Mouse (Mus musculus): ENCODE data around the gene Sytl3. TPM values are rescaled to one million over a fixed set of nuclear protein-coding genes. Genes with fewer than 3 reads are reported as not detected.
"Not testable (repeated sequence)": the region's sequence is repeated elsewhere in the genome, so short reads cannot be mapped to it uniquely, and the experiment has no call there.

The Sytl3 gene
- under 1 TPM; 0.11 to 0.17 TPM for total RNA-seq (2021)

DNA sequence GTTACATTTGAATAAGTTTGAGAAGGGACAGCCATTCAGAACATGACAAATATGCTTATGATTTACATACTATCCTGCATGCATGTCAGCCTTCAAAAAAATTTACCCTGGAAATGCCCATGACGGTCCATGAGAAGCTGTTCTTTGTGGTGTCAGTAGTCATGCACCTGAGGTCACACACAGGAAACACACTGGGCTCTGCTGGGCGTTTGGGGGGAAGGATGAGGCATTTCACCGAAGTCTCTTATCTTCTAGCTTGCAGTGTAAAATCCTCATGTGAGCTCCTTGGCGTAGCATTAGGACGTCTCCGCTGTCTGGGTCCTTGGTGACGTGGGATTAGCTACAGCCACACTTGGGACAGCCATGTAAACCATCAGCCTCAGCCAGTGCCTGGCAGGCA, at the start of gene Sytl3:
TSS of gene Sytl3 (plus strand) at position 293 of the 400 bp plus-strand sequence.
- not testable (repeated sequence) for DNase-seq

DNA sequence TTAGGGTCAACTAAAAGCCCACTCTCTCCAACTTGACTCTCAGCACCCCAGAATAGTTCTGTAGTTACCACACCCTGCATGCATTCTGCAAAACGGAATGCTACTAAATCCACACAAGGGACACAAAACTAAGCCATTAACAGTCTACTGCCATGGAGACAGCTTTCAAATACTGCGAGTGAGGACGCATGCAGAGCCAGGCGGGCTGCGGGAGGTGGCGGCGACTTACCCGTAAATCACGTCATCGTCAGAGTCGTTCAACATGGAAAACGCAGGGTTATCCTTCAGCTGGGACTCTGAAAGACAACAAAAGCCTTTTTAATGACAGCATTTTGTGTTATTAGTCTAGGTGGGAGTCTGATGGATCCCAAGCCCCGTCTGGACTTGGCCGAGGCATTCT, 45.4 kb upstream of the Sytl3 start:
- DNase-seq, result not testable (repeated sequence)

DNA sequence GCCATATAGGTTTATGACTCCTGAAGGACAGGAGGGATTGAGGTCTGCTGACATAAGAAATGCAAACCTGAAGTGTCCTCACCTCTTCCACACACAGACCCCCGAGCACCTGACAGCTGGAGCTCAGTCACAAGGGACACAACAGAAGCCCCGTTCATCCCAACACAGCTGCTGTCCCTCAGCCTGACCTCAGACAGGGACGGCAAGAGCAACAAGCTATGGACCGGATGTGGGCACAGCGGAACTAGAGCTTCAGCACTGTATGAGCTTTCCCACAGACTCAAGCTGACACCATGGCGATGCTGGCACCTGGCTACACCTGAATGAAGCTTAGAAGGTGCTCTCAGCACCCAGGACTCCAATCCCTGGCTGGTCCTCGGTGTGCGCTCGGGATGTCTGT, 44.6 kb upstream of the Sytl3 start:
- DNase-seq, result not testable (repeated sequence)

DNA sequence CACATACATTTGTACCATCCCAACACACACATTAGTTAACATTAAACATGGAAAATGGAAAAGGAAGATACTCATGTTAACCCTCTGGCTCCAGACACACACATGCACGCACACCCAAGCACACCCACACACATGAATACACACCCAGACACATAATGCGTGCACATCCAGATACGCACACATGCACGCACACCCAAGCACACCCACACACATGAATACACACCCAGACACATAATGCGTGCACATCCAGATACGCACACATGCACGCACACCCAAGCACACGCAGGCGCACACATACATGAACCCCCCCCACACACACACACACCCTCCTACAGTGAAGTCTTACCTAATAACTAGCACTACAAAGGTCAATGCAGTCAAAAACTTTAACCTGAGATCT, 42.2 kb upstream of the Sytl3 start:
- not testable (repeated sequence) for DNase-seq

DNA sequence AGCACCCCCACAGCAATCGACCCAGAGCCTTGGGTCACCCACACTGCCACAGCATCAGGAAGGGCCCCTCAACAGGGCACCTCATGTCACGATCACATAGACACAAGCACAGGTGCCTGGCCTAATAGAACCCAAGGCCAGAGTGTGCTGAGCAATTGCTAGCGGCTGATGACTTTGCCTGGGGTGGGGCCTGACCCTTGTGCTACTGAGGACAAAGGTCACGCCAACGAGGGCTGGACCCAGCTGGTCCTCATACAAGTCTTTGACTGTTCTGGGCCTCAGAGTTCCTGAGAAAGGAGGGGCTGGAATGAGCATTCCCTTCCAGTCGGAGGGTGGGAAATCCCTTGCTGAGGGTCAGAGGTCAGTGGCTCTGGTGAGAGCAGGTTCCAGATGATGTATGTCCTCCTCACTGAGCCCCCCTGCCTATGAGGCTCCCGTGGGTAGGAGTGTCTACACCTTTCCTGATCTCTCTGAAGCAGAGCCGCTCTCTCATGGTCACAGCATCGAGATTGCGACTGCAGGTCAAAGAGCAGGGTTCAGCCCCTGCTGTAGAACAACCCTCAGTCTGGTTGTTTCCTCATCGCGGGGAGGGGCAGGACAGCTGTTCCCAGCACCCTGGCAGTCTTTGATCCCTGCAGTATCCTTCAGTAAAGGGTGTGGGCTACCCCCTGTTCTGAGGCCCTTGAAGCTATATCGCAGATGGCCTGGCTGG, 41.0 kb upstream of the Sytl3 start:
- DNase-seq, result not testable (repeated sequence)

DNA sequence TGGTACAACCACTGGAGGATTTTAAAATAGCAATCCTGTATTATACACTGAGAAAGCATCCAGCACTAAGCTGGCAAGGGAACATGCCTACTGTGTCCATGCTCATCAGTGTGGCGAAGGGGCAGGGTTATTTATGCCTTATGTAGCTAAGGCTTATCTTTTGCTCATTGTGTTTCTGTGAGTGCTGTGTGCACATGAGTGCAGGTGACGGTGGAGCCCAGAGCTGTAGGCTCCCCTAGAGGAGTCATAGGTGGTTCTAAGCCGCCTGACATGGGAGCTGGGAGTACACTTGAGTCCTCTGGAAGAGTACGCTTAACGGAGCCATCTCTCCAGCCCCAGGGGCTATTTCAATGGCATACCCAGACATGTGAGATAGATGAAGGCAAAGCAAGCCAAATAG, 39.6 kb upstream of the Sytl3 start:
- DNase-seq, result not testable (repeated sequence)

DNA sequence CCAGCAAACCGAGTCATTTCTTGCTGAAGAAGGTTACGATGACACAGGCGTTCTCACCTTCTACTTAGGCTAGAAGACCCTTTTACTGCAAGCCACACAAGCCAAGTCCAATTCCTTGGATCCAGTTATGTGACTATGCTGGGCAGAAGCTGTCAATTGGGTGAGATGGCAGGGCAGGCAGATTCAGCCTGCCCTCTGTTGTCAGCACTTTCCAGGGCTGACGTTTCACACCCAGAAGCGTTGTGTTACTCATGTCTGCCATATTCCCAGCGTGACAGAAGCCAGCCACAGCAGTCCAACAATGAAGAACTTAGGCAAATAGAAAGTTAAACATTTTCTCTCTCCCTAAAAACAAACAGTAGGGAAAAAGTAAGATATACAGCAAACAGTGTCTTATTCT, 38.9 kb upstream of the Sytl3 start:
- not testable (repeated sequence) for DNase-seq

DNA sequence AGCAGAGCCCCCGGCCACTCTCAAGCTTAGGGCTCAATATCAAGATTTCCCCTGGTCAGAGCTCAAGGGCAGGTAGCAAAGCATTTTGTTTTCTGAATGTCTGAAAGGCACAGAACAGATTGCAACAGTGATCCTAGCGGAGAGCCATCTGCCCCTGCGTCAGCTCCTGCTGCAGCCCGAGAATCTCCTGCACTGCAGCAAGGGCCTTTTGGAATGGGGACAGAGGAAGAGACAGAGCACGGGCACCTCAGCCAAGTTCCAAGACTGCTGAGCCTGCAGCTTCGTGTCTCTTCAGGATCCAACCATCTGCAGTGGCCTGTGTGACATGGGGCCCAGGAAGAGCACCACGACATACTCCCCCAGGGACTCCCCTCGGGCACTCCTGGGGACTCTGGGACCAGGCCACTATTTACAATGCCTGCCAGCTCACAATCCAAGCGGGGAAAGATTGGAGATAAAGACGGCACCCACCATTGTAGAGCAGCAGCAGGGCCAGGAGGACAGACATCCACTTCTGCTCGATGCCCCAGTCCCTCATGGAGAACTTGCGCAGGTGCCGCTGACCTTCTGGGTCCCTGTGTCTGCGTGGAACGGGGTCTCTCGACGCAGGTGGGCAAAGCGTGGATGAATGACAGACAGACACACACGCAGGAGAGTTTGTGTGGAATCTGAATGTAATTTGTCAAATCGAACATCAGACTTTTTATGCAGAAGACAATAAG, 38.0 kb upstream of the Sytl3 start:
- not testable (repeated sequence) for DNase-seq

DNA sequence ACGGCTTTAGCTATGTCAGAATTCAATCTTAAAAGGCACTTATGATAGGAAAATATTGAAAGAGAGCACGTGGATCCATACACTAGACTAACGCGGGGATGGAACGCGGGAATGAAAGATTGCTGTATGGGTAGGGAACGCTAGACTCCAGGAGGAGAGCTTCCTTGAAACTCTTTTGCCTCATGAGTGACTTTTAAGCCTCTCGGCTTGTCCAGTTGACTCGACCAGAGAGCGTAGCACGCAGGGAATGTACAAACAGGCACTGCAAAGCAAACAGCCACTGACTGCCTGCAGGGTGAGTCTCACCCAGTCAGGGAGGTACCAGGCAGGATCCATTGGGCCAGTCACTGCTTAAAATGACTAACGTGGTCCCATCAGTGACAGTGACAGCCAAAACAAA, 36.9 kb upstream of the Sytl3 start:
- DNase-seq, result not testable (repeated sequence)

DNA sequence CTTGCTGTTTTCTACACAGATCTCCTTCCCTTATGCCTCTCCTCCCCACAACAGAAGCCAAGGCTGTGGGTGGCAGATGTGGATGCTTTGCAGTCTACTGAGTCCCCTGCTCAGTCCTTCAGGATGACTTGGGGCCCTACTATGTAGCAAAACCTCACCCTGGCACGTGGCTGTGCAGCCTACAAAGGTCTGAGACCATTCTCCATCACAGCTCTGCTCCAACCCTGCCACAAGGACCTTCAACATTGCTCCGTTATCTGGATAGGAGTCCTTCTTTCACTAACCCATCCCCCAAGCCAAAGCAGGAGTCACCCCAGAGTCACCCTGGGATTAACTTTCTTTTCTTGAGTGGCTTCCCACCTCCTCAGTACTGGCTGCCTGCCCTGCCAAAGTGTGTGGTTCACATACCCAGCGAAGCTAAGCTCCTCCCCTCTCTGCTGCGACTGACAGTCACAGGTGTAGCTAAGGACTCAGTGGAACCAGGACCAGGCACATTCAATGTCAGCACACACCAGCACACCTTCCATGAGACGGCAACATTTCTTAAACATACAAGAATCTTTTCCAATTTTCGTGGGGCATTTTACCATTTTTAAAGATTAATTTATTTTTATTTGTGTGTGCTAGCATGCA, 33.9 kb upstream of the Sytl3 start:
- not testable (repeated sequence) for DNase-seq

DNA sequence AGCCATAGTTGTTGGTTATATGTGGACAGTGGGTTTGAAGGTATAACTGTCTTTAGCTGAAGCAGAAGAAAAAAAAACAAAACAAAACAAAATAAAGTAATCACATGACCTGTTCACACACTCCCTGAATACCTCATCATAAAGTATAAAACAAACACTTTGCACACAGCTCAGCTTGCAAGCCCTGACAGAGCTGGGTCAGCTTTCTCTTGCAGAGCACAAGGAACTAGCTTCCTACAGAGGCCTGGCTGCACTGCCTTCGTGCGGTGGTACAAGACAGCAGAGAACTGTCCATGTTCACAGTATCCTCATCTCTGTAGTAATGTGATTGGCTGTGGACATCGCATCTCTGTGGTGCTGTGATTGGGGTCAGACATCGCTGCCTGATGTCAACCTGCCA, 28.5 kb upstream of the Sytl3 start:
- DNase-seq, result not testable (repeated sequence)

DNA sequence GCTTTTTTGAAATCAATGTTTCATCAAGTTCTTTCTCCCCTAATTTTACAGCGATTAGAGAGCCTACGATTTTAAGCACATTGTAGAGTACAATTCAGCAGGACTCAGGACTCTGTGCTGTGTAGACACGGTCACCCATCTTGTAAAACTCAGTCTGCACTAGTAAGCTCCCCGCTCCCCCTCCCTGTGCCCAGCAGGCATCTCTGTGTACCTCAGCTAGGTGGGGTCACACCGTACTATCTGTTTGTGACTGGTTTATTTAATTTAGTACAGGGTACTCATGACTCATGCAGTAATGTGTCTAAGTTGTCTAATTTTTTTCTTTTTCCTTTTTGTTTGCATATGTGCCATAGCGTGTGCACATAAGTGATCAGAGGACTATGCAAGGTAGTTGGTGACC, 26.0 kb upstream of the Sytl3 start:
- not testable (repeated sequence) for DNase-seq

DNA sequence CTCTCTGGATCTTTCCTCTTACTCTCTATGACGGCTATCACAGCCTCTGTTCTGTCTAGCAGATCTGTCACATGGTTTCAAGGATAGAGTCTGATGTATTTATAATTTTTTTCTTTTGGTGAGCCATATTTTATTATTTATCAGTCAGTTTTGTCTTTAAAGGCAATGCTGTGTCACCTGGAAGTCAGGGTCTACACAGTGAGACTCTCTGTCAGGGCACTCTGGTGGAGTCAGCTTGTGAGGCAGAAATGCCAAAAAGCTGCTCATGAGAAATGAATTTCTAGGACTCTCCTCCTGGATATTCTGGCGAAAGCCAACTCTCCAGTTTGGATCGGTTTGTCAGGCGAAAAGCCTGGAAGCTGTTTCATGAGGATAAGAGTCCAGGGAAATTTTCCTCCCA, 23.1 kb upstream of the Sytl3 start:
- DNase-seq, result not testable (repeated sequence)

DNA sequence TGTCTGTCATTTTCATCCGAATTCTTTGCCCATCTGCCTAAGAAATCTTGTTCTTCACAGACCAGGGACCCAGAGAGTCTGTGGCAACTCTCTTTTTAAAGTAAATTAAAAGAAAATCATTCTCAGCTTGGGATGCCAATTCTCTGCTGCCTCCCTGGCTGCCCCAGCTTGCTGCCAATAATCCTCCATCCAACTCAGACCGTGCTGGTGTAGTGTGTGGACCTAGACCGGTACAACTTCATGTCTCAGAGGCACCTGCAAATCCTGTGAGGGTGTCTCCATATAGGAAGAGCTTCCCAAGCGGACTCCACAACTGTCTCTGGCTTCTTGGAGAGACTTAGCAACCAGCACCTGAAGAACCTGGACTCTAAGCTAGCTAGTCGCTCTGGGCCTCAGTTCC, 22.0 kb upstream of the Sytl3 start:
- no peak for DNase-seq

DNA sequence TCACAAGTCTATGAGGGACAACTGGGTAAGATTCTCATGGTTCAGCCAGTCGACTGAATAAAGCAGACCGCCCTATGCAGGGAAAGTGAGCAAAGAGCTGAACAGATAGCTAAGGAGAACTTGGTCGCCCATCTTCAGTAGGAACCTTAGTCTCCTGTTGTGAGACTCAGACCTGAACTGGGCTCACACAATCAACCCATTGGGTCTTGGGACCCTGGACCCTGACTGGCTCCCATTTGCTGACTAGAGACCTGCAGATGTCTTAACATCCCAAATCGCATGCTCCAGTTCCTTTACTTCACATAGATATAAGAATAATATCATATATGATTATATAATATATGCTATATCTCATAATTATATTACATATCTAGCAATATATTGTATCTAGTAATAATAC, 21.5 kb upstream of the Sytl3 start:
- not testable (repeated sequence) for DNase-seq

DNA sequence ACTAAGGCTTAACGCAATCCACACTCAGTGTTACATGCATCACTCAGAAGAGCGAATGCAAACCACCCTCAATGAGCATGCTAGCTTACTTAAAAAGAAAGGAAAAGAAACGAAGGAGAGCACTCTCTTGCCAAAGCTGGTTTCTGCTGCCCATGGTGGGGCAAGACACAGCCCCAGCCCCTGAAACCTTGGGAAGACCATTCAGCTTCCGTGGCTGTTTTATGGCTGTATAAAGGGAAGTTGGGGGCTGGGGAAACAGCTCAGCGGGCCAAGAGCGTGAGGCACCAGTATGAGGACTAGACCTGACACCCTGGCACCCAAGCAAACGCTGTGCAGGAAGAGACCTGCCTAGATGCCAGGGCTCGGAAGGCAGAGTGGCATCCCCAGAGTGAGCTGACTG, 20.4 kb upstream of the Sytl3 start:
- DNase-seq, result not testable (repeated sequence)

DNA sequence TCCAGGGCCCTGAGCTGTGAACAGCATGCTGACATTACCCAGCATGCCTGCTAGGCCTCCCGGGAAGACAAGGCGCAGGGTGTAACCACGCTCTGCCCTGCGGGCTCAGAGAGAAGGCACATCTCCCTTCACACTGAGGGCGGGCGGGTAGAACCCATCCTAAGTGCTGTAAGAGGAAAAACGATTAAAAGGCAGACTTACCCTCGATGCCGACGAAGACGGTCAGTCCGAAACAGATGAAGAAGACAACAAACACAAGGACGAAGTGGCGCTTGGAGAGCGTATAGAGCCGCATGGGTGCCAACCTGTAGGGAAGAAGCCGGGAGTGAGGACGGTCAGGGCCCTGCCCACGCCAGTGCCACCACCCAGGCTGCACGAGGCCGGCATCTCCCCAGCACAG, 19.4 kb upstream of the Sytl3 start:
- not testable (repeated sequence) for DNase-seq

DNA sequence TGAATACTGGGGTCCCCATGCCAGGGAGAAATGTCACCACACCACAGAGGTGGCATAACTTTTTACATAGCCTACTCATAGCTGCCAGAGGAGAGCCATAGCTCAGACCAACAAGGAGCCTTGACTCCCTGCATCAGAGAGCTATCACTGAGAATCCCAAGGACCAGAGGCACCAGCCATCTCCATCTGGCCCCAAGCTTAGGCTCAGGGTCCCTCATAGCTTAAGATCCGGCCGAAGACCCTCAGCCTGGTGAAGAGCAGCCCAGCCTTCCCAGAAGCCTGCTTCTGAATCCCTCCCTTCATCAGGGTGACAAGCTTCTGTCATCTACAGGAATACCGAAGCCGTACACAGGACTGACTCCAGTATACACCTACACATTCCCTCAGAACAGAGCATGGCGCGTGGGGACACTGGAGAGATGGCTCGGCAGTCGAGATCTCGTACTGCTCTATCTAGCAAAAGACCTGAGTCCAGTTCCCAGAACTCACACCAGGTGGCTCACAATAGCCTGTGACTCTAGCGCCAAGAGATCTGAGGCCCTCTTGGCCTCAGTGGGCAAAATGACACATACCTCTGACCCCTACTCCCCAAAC, 18.8 kb upstream of the Sytl3 start:
- not testable (repeated sequence) for DNase-seq

DNA sequence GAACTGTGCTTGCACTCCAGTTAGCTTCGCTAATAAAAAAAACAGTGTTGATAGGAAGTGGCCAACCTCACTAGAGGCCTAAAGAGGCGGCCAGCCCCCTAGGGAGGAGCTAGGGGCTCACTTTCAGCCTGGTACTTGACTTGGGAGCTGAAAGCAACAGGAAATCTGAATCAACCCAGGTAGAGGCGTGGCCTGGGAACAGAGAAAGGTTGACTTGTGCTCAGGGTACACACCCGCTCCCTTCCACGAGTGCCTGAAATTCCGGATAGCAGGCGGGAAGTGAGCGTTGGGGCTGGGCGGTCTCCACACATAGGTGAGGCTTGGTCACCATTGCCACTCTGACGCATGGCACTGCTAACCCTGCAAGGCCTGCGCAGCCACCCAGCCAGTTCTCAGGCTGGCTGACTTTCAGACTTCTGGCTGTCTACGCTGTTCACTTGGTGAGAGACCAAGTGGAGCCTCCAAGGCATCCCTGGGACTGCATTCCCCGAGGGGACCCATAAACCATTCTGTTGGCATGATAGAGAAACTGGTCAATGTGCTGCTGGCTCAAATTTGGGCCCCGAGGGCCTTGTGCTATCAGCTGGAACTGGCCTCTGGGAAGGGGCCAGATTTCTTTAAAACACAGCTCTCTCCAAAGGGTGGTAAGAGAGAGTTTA, 18.0 kb upstream of the Sytl3 start:
- not testable (repeated sequence) for DNase-seq

DNA sequence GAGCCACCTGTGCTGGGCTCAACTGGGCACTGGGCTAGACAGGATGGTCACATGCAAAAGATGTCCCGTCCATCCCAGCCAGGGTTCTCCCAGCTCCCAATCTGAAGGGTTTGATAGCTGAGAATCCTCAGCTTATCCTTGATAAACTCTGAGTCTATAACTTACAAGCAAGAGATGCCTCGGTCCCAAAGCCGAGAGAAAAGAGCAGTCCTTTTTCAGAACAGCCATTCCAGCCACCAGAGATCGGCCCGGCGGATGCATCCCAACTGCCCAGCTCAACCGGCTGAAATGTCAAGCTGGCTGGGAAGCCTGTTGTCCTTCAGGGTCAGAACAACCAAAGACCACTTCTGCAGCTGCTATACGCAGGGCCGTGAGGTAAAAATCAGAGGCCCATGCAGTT, 14.7 kb upstream of the Sytl3 start:
- not testable (repeated sequence) for DNase-seq

DNA sequence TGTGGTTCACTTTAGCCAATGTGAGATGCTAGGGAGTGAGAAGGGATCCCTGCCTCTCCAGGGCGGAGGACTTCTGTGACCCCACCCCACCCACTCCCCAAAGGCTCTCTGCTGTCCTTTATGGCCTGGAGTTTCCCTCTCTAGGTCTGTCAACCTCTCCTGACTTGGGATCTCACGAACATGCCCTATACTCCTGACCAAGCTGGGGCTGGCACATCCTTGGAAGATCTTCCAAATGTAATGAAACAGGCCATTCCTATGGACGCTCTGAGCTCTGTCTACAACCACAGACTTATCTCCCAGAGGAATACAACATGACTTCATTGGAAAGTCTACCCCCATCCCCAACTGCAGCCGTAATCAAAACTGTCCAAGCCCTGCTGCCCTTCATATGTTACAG, 14.2 kb upstream of the Sytl3 start:
- DNase-seq, result not testable (repeated sequence)

DNA sequence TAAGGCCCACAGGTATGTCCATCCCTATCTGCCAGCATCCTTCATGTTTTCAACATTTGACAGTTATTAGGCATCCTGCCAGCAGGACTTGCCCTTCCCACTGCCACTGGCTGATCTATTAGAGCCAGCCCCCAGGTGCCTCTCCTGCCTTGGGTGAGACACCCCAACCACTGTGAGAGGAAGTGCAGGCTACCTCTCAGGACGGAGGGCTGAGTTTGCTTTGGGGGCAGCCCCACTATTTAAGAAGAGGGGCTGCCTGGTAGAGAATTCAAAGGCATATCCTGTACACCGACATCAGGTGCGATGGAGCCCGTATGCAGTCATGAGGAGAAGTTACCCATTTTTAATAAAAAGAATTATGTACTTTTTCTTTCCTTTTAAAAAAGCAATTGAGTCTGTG, 13.2 kb upstream of the Sytl3 start:
- not testable (repeated sequence) for DNase-seq

DNA sequence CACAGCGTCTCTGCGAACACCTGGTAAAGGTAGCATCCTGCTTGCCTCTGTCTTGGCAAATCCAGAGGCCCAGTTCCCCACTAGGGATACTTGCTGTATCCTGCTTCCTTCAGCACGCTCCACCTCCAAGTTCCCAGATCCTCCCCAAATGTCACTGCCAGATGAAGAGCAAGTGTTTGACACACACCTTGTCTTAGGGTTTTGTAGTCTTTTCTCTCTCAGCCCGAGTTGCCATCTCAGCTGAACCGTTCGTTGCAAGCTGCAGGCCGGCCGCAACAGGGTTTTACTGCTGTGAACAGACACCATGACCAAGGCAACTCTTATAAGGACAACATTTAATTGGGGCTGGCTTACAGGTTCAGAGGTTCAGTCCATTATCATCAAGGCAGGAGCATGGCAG, 12.1 kb upstream of the Sytl3 start:
- not testable (repeated sequence) for DNase-seq
